ENCODE assay signal across 9 mouse cellular contexts in the genomic region with DNA sequence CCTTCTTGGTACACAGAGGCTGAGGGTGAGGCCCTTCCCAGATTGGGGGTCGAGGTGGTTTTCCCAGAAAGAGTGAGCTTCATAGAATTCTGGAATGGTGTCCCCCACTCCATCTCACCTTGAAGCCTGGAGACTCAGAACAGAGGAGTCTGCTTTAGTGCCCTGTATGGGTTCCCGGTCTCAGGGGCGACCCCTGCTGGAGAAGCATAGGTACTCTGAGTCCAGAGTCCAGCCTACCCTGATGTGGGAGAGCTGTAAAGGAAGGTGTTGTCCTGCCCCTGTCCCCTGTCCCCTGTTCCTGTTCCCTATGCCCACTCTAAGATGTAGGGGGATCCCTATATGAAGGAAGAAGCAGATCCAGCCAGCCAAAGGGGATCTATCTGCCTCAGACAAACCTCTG.
DNase-seq lines count a peak whose midpoint lies in the region; ATAC-seq and TF ChIP-seq lines count a peak whose summit lies in the region.
"Had no signal": no experiment of that assay in that cellular context is flagged by ENCODE, and none has a peak within 500 bp of the region (broad histone marks: within the 10 kb centered on the region; RNA-seq: fewer than 3 reads in every experiment).

No protein-coding gene starts in this region.

- peak; percentile 64 for ATAC-seq in frontal cortex, adult (ENCODE audit: low TSS enrichment)
- ATAC-seq in erythroid progenitor cell, adult 5-6 weeks (replicated peaks; ENCODE audit: low FRiP score, poor library complexity, severe bottlenecking): peak; percentile 81
- no peak for ATAC-seq in midbrain, postnatal 0 days (ENCODE audit: low FRiP score)

- DNase-seq in frontal cortex, postnatal 14 days (ENCODE audit: low spot score in 2 of 2): no peak
- peak; percentile 79 for DNase-seq in adrenal gland, postnatal 10 days
- peak; percentile 10 for DNase-seq in large intestine, adult 2 months (ENCODE audit: low read depth, low spot score)
- DNase-seq in midbrain, postnatal 0 days (ENCODE audit: low spot score): peak; percentile 37
- peak; percentile 35 for DNase-seq in thymus, postnatal 0 days (ENCODE audit: low spot score)

- no peaks in the 10 kb centered on the region for H3K79me3 ChIP-seq in C2C12 (ENCODE audit: low read depth)

- no peak overlapping the region for H3K9ac ChIP-seq in midbrain, postnatal 0 days (replicated peaks; ENCODE audit: low read length, poor library complexity, severe bottlenecking)
- H3K9ac ChIP-seq: limb, embryonic 13.5 days had no signal

- TF ChIP-seq CTCF in C2C12 (IDR thresholded peaks at IDR 0.05; ENCODE audit: control insufficient read depth, insufficient read depth, insufficient read length): peak; percentile 48
- TF ChIP-seq CTCF in midbrain, postnatal 0 days (IDR thresholded peaks at IDR 0.05): peak; percentile 69

- H3K4me3 ChIP-seq in C2C12 (ENCODE audit: insufficient read depth, poor library complexity, severe bottlenecking): no peak overlapping the region
- H3K4me3 ChIP-seq in midbrain, postnatal 0 days (ENCODE audit: low read depth, low read length): no peak overlapping the region
- H3K4me3 ChIP-seq: limb, embryonic 13.5 days had no signal

- no peak overlapping the region for H3K27ac ChIP-seq in midbrain, postnatal 0 days (ENCODE audit: low read depth, low read length)
- H3K27ac ChIP-seq: limb, embryonic 13.5 days had no signal

- no peak overlapping the region for H3ac ChIP-seq in C2C12 (ENCODE audit: control insufficient read depth, insufficient read length, low read depth)

- H3K27me3 ChIP-seq in C2C12 (ENCODE audit: control insufficient read depth, insufficient read depth, insufficient read length): peaks cover 51% of the 10 kb centered on the region
- no peaks in the 10 kb centered on the region for H3K27me3 ChIP-seq in midbrain, postnatal 0 days (ENCODE audit: insufficient read depth, low read length)
- H3K27me3 ChIP-seq: limb, embryonic 13.5 days had no signal

- H3K9me3 ChIP-seq in midbrain, postnatal 0 days (ENCODE audit: low read length): no peaks in the 10 kb centered on the region
- H3K9me3 ChIP-seq: limb, embryonic 13.5 days had no signal

- H3K4me2 ChIP-seq in midbrain, postnatal 0 days (ENCODE audit: low read depth, low read length, poor library complexity, severe bottlenecking): no peak overlapping the region
- H3K4me2 ChIP-seq: limb, embryonic 13.5 days had no signal

- no peaks in the 10 kb centered on the region for H3K79me2 ChIP-seq in C2C12 (ENCODE audit: control insufficient read depth, insufficient read depth)

- 3% methylated on average over 3 of the region's 3 CpGs for WGBS in large intestine, adult 2 months
- WGBS in midbrain, postnatal 0 days: 14% methylated on average over 3 of the region's 3 CpGs

- H3K4me1 ChIP-seq in midbrain, postnatal 0 days (ENCODE audit: insufficient read depth, low read length): no peaks in the 10 kb centered on the region

- no peaks in the 10 kb centered on the region for H3K36me3 ChIP-seq in C2C12 (ENCODE audit: control insufficient read depth, insufficient read depth)
- no peaks in the 10 kb centered on the region for H3K36me3 ChIP-seq in midbrain, postnatal 0 days (ENCODE audit: insufficient read depth, low read length)
- H3K36me3 ChIP-seq: limb, embryonic 13.5 days had no signal

TF ChIP-seq in C2C12, 6 proteins besides CTCF, POLR2A, EP300 and RAD21:
- no peak for TF ChIP-seq FOSL1 (IDR thresholded peaks at IDR 0.05; ENCODE audit: insufficient read depth, low read length, poor library complexity, severe bottlenecking)
- no peak for TF ChIP-seq USF1 (IDR thresholded peaks at IDR 0.05; ENCODE audit: low read depth)
- TF ChIP-seq MYOD1 (IDR thresholded peaks at IDR 0.05; ENCODE audit: control insufficient read depth, insufficient read length, low read depth): no peak
- no peak for TF ChIP-seq MYOG (IDR thresholded peaks at IDR 0.05; ENCODE audit: control insufficient read depth, extremely low read depth, insufficient read length)
- TF ChIP-seq MAX (IDR thresholded peaks at IDR 0.05): no peak
- no peak for TF ChIP-seq CEBPB (IDR thresholded peaks at IDR 0.05; ENCODE audit: low read depth)

Comparison
In these comparisons a context has a peak if more than half of its experiments do, and no peak if none do; other contexts are left out.
1. DNase-seq: peak in adrenal gland, postnatal 10 days (single experiment), large intestine, adult 2 months (single experiment), midbrain, postnatal 0 days (single experiment) and thymus, postnatal 0 days (single experiment); none in frontal cortex, postnatal 14 days (0 of 2).